Mouse (Mus musculus) G1E (cell line): Measurements from ENCODE around the gene Tasp1.

Source experiments
- CTCF ChIP-seq: IDR thresholded peaks from 2 replicates; pipeline ENCODE4 v1.5.1; 2012; ENCODE audit warnings: low read depth, low read length, inconsistent platforms, mixed read lengths
- GATA2 ChIP-seq: IDR thresholded peaks from 2 replicates; pipeline ENCODE4 v1.6.1; 2012; ENCODE audit warnings: low read depth, low read length, inconsistent platforms, borderline replicate concordance
- POLR2AphosphoS5 ChIP-seq: IDR thresholded peaks from 2 replicates; pipeline ENCODE4 v1.6.1; 2012; ENCODE audit warnings: low read depth, low read length, inconsistent platforms; ENCODE audit not compliant: insufficient replicate concordance
- TAL1 ChIP-seq: conservative IDR thresholded peaks from 2 replicates; pipeline ENCODE4 v1.6.1; 2012; ENCODE audit warnings: low read depth, low read length, inconsistent platforms, mixed read lengths

DNA sequence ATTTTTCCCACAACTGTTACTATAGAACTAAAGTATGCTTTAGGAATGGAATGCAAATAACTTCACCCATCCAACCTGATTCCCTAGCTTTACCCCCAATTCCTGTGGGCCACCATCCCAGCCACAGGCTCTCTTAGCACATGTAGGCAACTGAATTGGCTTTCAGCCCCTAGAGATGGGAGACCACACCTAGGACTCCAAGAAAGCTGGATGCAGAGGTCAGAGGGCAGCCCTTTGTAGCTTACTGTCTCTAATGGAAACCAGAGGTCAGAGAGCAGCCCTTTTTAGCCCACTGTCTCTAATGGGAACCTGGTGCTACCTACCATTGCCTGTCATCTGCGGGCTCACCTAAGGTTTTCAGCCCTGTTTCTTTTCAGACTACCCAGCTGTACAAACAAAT, 10.9 kb upstream of the Tasp1 start:
- TF ChIP-seq CTCF, result no peak
- no peak for TF ChIP-seq TAL1
- no peak for TF ChIP-seq GATA2
- no peak for TF ChIP-seq POLR2AphosphoS5
